Mouse (Mus musculus) MEL (cell line): ENCODE measurements around the gene Rsph6a. TPM values are rescaled to one million over a fixed set of nuclear protein-coding genes. Genes with fewer than 3 reads are reported as not detected.

ENCODE experiments used
- DNase-seq: peaks from one replicate; pipeline ENCODE4 v3.0.0; 2011; ENCODE audit warnings: low read depth, low spot score
- H3K27ac ChIP-seq: 2 replicates; pipeline ENCODE4 v1.5.1; 2012; ENCODE audit warnings: low read depth, mild to moderate bottlenecking, control low read depth, low read length, moderate library complexity; ENCODE audit not compliant: control insufficient read depth
- H3K27me3 ChIP-seq, 2 experiments: fragments of 150-350 bp in 1 of 2; sonication (generic) in 1 of 2; 2 replicates each; pipeline ENCODE4 v1.6.1; 2012; ENCODE audit warnings: low read length in 2 of 2, mild to moderate bottlenecking in 2 of 2, improper control_type of control experiment in 1 of 2, moderate library complexity in 1 of 2; ENCODE audit not compliant: insufficient read depth in 2 of 2, control insufficient read depth in 1 of 2
- H3K36me3 ChIP-seq, 2 experiments: 2 replicates each; pipeline ENCODE4 v1.6.1; 2012 to 2014; ENCODE audit warnings: low read length in 2 of 2, improper control_type of control experiment in 1 of 2, inconsistent platforms in 1 of 2, mild to moderate bottlenecking in 1 of 2; ENCODE audit not compliant: insufficient read depth in 2 of 2, control insufficient read depth in 1 of 2
- H3K4me1 ChIP-seq, 2 experiments: fragments of 150-350 bp in 1 of 2; sonication (generic) in 1 of 2; 2 replicates each; pipeline ENCODE4 v1.6.1; 2012; ENCODE audit warnings: low read length in 2 of 2, improper control_type of control experiment in 1 of 2, mild to moderate bottlenecking in 1 of 2; ENCODE audit not compliant: insufficient read depth in 2 of 2, control insufficient read depth in 1 of 2
- H3K4me3 ChIP-seq, 2 experiments: fragments of 150-350 bp in 1 of 2; sonication (generic) in 1 of 2; 2 replicates each; pipeline ENCODE4 v1.5.1; 2012; ENCODE audit warnings: low read depth in 2 of 2, low read length in 2 of 2, mild to moderate bottlenecking in 2 of 2, moderate library complexity in 2 of 2, control low read depth in 1 of 2, improper control_type of control experiment in 1 of 2; ENCODE audit not compliant: control insufficient read depth in 1 of 2, insufficient read depth in 1 of 2
- H3K79me2 ChIP-seq: 2 replicates; pipeline ENCODE4 v1.6.1; 2012; ENCODE audit warnings: mild to moderate bottlenecking, low read length, moderate library complexity; ENCODE audit not compliant: control insufficient read depth, poor library complexity, insufficient read depth
- H3K9ac ChIP-seq: 2 replicates; pipeline ENCODE4 v1.6.1; 2012; ENCODE audit warnings: low read depth, mild to moderate bottlenecking, control low read depth, low read length, moderate library complexity; ENCODE audit not compliant: control insufficient read depth, poor library complexity, severe bottlenecking
- H3K9me3 ChIP-seq: fragments of 150-350 bp; sonication (generic); replicated peaks from 2 replicates; pipeline ENCODE4 v1.6.1; 2012; ENCODE audit warnings: mild to moderate bottlenecking, low read length, improper control_type of control experiment, moderate library complexity; ENCODE audit not compliant: insufficient read depth
- BHLHE40 ChIP-seq: IDR thresholded peaks from 2 replicates; pipeline ENCODE4 v1.6.1; 2012; ENCODE audit warnings: low read depth, mild to moderate bottlenecking, inconsistent platforms, low read length, improper control_type of control experiment, borderline replicate concordance
- CTCF ChIP-seq, 3 experiments: IDR thresholded peaks in 2 of 3; conservative IDR thresholded peaks in 1 of 3; 2 replicates each; pipeline ENCODE4 v1.5.1; 2011 to 2012; ENCODE audit warnings: low read length in 3 of 3, low read depth in 2 of 3, mild to moderate bottlenecking in 2 of 3, improper control_type of control experiment in 1 of 3, inconsistent platforms in 1 of 3, mixed read lengths in 1 of 3, moderate library complexity in 1 of 3; ENCODE audit not compliant: control insufficient read depth in 1 of 3, insufficient read depth in 1 of 3, poor library complexity in 1 of 3, severe bottlenecking in 1 of 3
- ELF1 ChIP-seq: IDR thresholded peaks from 2 replicates; pipeline ENCODE4 v1.6.1; 2014; ENCODE audit warnings: low read depth, mild to moderate bottlenecking, inconsistent platforms, low read length, improper control_type of control experiment, moderate library complexity
- EP300 ChIP-seq, 2 experiments: IDR thresholded peaks; 2 replicates each; pipeline ENCODE4 v1.6.1; 2011; ENCODE audit warnings: improper control_type of control experiment in 2 of 2, low read length in 2 of 2, low read depth in 1 of 2, mild to moderate bottlenecking in 1 of 2
- GABPA ChIP-seq: IDR thresholded peaks from 2 replicates; pipeline ENCODE4 v1.6.1; 2012; ENCODE audit warnings: low read depth, mild to moderate bottlenecking, inconsistent platforms, low read length, improper control_type of control experiment, moderate library complexity
- JUND ChIP-seq: IDR thresholded peaks from 2 replicates; pipeline ENCODE4 v1.6.1; 2011; ENCODE audit warnings: low read depth, mild to moderate bottlenecking, improper control_type of control experiment, low read length
- MAFK ChIP-seq: IDR thresholded peaks from 2 replicates; pipeline ENCODE4 v1.6.1; 2011; ENCODE audit warnings: low read depth, mild to moderate bottlenecking, low read length, improper control_type of control experiment, borderline replicate concordance
- MAX ChIP-seq: IDR thresholded peaks from 2 replicates; pipeline ENCODE4 v1.6.1; 2011; ENCODE audit warnings: low read length, improper control_type of control experiment
- MYB ChIP-seq: IDR thresholded peaks from 2 replicates; pipeline ENCODE4 v1.6.1; 2011; ENCODE audit warnings: mild to moderate bottlenecking, low read depth, low read length, improper control_type of control experiment
- MYC ChIP-seq: IDR thresholded peaks from 2 replicates; pipeline ENCODE4 v1.6.1; 2011; ENCODE audit warnings: low read depth, mild to moderate bottlenecking, low read length, improper control_type of control experiment, moderate library complexity
- NRF1 ChIP-seq: IDR thresholded peaks from 2 replicates; pipeline ENCODE4 v1.6.1; 2014; ENCODE audit warnings: low read depth, mild to moderate bottlenecking, inconsistent platforms, low read length, improper control_type of control experiment, moderate library complexity; ENCODE audit not compliant: poor library complexity, insufficient read depth, severe bottlenecking
- POLR2AphosphoS5 ChIP-seq: IDR thresholded peaks from 2 replicates; pipeline ENCODE4 v1.6.1; 2012; ENCODE audit warnings: low read depth, borderline replicate concordance, mild to moderate bottlenecking, inconsistent platforms, low read length, moderate library complexity, mixed read lengths
- RAD21 ChIP-seq: IDR thresholded peaks from 2 replicates; pipeline ENCODE4 v1.6.1; 2011; ENCODE audit warnings: mild to moderate bottlenecking, low read depth, low read length, improper control_type of control experiment
- RCOR1 ChIP-seq: IDR thresholded peaks from 2 replicates; pipeline ENCODE4 v1.6.1; 2012; ENCODE audit warnings: low read depth, mild to moderate bottlenecking, inconsistent platforms, low read length, improper control_type of control experiment
- SIN3A ChIP-seq: IDR thresholded peaks from 2 replicates; pipeline ENCODE4 v1.6.1; 2012; ENCODE audit warnings: low read length, improper control_type of control experiment, inconsistent platforms
- TAL1 ChIP-seq: IDR thresholded peaks from 2 replicates; pipeline ENCODE4 v1.6.1; 2012; ENCODE audit warnings: mild to moderate bottlenecking, inconsistent platforms, low read length, moderate library complexity, mixed read lengths
- TBP ChIP-seq: IDR thresholded peaks from 2 replicates; pipeline ENCODE4 v1.8.0; 2011; ENCODE audit warnings: low read depth, low read length, improper control_type of control experiment
- TCF12 ChIP-seq: IDR thresholded peaks from 2 replicates; pipeline ENCODE4 v1.6.1; 2014; ENCODE audit warnings: low read depth, mild to moderate bottlenecking, inconsistent platforms, low read length, improper control_type of control experiment, moderate library complexity
- USF1 ChIP-seq: IDR thresholded peaks from 2 replicates; pipeline ENCODE4 v1.6.1; 2014; ENCODE audit warnings: low read depth, mild to moderate bottlenecking, inconsistent platforms, low read length, improper control_type of control experiment, moderate library complexity
- USF2 ChIP-seq, 2 experiments: IDR thresholded peaks; 2 replicates each; pipeline ENCODE4 v1.6.1; 2011 to 2012; ENCODE audit warnings: improper control_type of control experiment in 2 of 2, low read length in 2 of 2, borderline replicate concordance in 1 of 2, inconsistent platforms in 1 of 2, low read depth in 1 of 2, mild to moderate bottlenecking in 1 of 2; ENCODE audit not compliant: insufficient read depth in 1 of 2
- ZC3H11A ChIP-seq: IDR thresholded peaks from 2 replicates; pipeline ENCODE4 v1.6.1; 2012; ENCODE audit warnings: low read depth, mild to moderate bottlenecking, inconsistent platforms, low read length, improper control_type of control experiment
- ZMIZ1 ChIP-seq: IDR thresholded peaks from 2 replicates; pipeline ENCODE4 v1.6.1; 2012; ENCODE audit warnings: low read depth, mild to moderate bottlenecking, inconsistent platforms, low read length, improper control_type of control experiment, moderate library complexity
- polyA plus RNA-seq, 2 experiments: library from polyadenylated mRNA; stranded (reverse) in 1 of 2; unstranded in 1 of 2; fragments of >175 nt in 1 of 2; fragments of >200 nt in 1 of 2; gene quantifications; 2 replicates each; pipeline versions ENCODE4 v1.2.1 to v1.2.4; 2012; ENCODE audit warnings: low replicate concordance in 2 of 2, low read depth in 1 of 2; ENCODE audit not compliant: insufficient read length in 2 of 2, insufficient read depth in 1 of 2, missing spikeins in 1 of 2
- total RNA-seq: library from RNA; depleted of rRNA; stranded (reverse); fragments of 300-350 nt; gene quantifications from 2 replicates; pipeline ENCODE4 v1.2.3, GENCODE M21; 2012

Rsph6a gene
- total and polyA plus RNA-seq, 3 experiments: 0.04 to 0.23 TPM; not detected in 1

DNA sequence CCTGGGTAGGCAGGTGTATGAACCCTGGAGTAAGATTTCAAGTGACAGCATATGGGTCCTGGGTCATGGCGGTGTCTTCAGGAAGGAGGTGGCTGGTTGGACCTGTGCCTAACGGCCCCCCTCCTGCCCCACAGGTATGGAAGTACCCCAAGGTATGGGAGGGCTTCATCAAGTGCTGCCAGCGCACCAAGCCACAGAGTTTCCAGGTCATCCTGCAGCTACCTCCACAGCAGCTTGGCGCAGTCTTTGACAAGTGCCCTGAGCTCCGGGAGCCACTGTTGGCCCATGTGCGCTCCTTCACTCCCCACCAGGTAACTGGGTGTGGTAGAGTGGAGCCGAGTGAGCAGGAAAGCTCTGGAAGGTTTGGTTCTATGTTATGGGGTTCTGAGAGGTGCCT, 1.4 kb upstream of the Rsph6a start:
- TF ChIP-seq MAX: no peak
- no peak for TF ChIP-seq USF1
- no peak for TF ChIP-seq EP300 (IDR thresholded peaks at IDR 0.05; ENCODE audit: low read depth in 1 of 2, low read length in 2 of 2)
- TF ChIP-seq ZMIZ1: no peak
- TF ChIP-seq MYB: no peak
- no peak for TF ChIP-seq ZC3H11A
- TF ChIP-seq TCF12: no peak
- no peak for TF ChIP-seq TAL1
- no peak for TF ChIP-seq NRF1
- no peak for TF ChIP-seq BHLHE40
- TF ChIP-seq CTCF (IDR thresholded peaks at IDR 0.05 in 2 of 3, conservative IDR thresholded peaks at IDR 0.05 in 1 of 3; ENCODE audit: control insufficient read depth in 1 of 3, insufficient read depth in 1 of 3, low read depth in 2 of 3, low read length in 3 of 3, poor library complexity in 1 of 3, severe bottlenecking in 1 of 3): no peak
- TF ChIP-seq MAFK: no peak
- no peak for TF ChIP-seq GABPA
- TF ChIP-seq ELF1: no peak
- no peak for TF ChIP-seq USF2 (IDR thresholded peaks at IDR 0.05; ENCODE audit: borderline replicate concordance in 1 of 2, insufficient read depth in 1 of 2, low read depth in 1 of 2, low read length in 2 of 2)
- TF ChIP-seq RCOR1: no peak
- no peak for TF ChIP-seq TBP
- TF ChIP-seq JUND: no peak
- no peak for TF ChIP-seq SIN3A
- TF ChIP-seq MYC: no peak
- H3K27me3 ChIP-seq: no peaks in the 10 kb centered on the region
- H3K4me1 ChIP-seq: no peaks in the 10 kb centered on the region
- H3K4me3 ChIP-seq: no peak overlapping the region
- H3K9me3 ChIP-seq: no peaks in the 10 kb centered on the region
- no peaks in the 10 kb centered on the region; a peak in 1 of 4 replicates for H3K36me3 ChIP-seq
- H3K79me2 ChIP-seq: no peaks in the 10 kb centered on the region
- no peak for DNase-seq
- no peak overlapping the region for H3K9ac ChIP-seq
- H3K27ac ChIP-seq: no peak overlapping the region

DNA sequence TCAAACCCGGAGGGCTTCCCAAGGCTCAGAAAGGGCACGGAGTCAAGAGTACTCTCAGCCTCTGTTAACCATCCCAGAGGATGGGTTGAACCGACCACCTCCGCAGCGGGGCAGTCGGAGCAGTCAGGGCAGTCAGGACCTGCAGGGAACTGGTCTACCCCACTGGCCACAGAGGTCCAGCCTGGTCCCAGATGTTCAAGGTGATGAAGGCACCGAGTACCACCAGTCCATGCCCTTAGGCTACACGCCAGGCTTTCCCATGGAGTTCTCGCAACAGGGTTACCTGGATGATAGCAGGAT, 237 bp downstream of the Rsph6a start:
- Histone ChIP-seq H3K79me2 (no peaks in the 10 kb centered on the region), H3K27ac (no peak overlapping the region), H3K27me3 (no peaks in the 10 kb centered on the region), H3K9ac (no peak overlapping the region), H3K4me3 (no peak overlapping the region), H3K36me3 (no peaks in the 10 kb centered on the region), H3K9me3 (no peaks in the 10 kb centered on the region), H3K4me1 (no peaks in the 10 kb centered on the region)
- DNase-seq: no peak
- no peak for TF ChIP-seq MYC
- TF ChIP-seq USF2 (IDR thresholded peaks at IDR 0.05; ENCODE audit: borderline replicate concordance in 1 of 2, insufficient read depth in 1 of 2, low read depth in 1 of 2, low read length in 2 of 2): no peak
- TF ChIP-seq POLR2AphosphoS5: no peak
- TF ChIP-seq RAD21: no peak
